Mouse (Mus musculus): ENCODE measurements around the gene Rtkn2. TPM values are rescaled to one million over a fixed set of nuclear protein-coding genes. Genes with fewer than 3 reads are reported as not detected.
"Not testable (repeated sequence)": the region's sequence is repeated elsewhere in the genome, so short reads cannot be mapped to it uniquely, and the experiment has no call there.

Gene Rtkn2
- total and polyA plus RNA-seq, 3 experiments = 1.1 to 1.3 TPM; not detected in 1

DNA sequence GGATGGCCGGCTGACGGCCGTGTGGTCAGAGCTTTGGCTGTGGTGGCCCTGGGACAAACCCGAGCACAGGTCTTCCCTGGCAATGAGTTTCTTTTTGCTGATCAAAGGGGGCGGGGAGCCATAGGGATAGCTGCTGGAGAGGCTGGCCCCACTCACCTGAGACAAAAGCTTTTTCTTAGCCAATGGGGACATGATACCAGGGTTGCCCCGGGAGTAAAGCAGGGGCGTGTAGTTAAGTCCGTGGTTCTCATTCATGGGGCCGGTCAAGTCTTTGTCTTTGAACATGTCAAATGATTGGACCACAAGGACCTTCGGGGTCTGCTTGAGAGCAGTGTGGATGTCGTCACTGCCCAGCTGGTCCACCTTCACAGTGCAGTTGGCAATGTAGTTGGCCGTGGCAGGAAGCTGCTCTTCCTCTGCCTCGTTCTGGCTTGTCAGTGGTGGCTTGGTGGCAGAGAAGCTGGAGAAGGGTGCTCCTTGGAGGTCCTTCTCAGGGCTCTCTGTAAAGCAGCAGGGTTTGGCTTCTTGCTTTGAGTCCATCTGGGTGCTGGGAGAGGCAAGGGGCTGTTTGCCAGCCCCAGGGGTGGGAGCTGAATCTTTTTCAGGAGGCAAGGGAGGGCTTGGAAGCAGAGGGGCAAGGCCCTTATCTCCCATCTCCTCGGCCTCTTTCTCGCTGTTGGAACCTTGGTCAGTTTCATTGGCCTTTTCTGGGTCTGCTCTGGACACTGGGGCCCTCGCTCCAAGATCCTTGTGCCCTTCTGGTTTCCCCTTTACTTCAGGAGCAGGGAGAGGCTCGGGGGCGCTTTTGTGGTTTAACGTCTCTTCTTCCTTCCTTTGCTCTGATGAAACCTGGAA is 118.7 kb downstream of the Rtkn2 start:
- DNase-seq (ENCODE audit: low read depth, low spot score) = no peak
- Histone ChIP-seq H3K36me3 (ENCODE audit: control insufficient read depth in 1 of 2, insufficient read depth in 2 of 2, low read length in 2 of 2) (no peaks in the 10 kb centered on the region), H3K27ac (ENCODE audit: control insufficient read depth, low read depth, low read length) (no peak overlapping the region), H3K9ac (ENCODE audit: control insufficient read depth, low read depth, low read length, poor library complexity, severe bottlenecking) (no peak overlapping the region), H3K4me3 (ENCODE audit: control insufficient read depth in 1 of 2, insufficient read depth in 1 of 2, low read depth in 2 of 2, low read length in 2 of 2) (no peak overlapping the region), H3K9me3 (replicated peaks; ENCODE audit: insufficient read depth, low read length) (no peaks in the 10 kb centered on the region), H3K27me3 (ENCODE audit: control insufficient read depth in 1 of 2, insufficient read depth in 2 of 2, low read length in 2 of 2) (no peaks in the 10 kb centered on the region; a peak in 1 of 4 replicates), H3K79me2 (ENCODE audit: control insufficient read depth, insufficient read depth, low read length, poor library complexity) (no peaks in the 10 kb centered on the region), H3K4me1 (ENCODE audit: control insufficient read depth in 1 of 2, insufficient read depth in 2 of 2, low read length in 2 of 2) (no peaks in the 10 kb centered on the region)
- TF ChIP-seq POLR2AphosphoS2 (IDR thresholded peaks at IDR 0.05; ENCODE audit: low read length) = no peak
- TF ChIP-seq MXI1 (IDR thresholded peaks at IDR 0.05; ENCODE audit: low read depth, low read length) = no peak
- TF ChIP-seq ZNF384 (IDR thresholded peaks at IDR 0.05; ENCODE audit: low read depth, low read length) = no peak
- no peak for TF ChIP-seq POLR2AphosphoS5 (IDR thresholded peaks at IDR 0.05; ENCODE audit: borderline replicate concordance, low read depth, low read length)
- no peak for TF ChIP-seq USF1 (IDR thresholded peaks at IDR 0.05; ENCODE audit: low read depth, low read length)
- no peak for TF ChIP-seq UBTF (IDR thresholded peaks at IDR 0.05; ENCODE audit: borderline replicate concordance, insufficient read depth, low read depth, low read length)
- no peak for TF ChIP-seq TAL1 (IDR thresholded peaks at IDR 0.05; ENCODE audit: low read length)
- TF ChIP-seq MAZ (IDR thresholded peaks at IDR 0.05; ENCODE audit: low read depth, low read length) = no peak
- TF ChIP-seq ELF1 (IDR thresholded peaks at IDR 0.05; ENCODE audit: low read depth, low read length) = no peak
- no peak for TF ChIP-seq KAT2A (conservative IDR thresholded peaks at IDR 0.05; ENCODE audit: low read depth, low read length)
- TF ChIP-seq RAD21 (IDR thresholded peaks at IDR 0.05; ENCODE audit: low read depth, low read length) = no peak
- TF ChIP-seq MAX (IDR thresholded peaks at IDR 0.05; ENCODE audit: low read length) = no peak
- TF ChIP-seq RCOR1 (IDR thresholded peaks at IDR 0.05; ENCODE audit: low read depth, low read length) = no peak

DNA sequence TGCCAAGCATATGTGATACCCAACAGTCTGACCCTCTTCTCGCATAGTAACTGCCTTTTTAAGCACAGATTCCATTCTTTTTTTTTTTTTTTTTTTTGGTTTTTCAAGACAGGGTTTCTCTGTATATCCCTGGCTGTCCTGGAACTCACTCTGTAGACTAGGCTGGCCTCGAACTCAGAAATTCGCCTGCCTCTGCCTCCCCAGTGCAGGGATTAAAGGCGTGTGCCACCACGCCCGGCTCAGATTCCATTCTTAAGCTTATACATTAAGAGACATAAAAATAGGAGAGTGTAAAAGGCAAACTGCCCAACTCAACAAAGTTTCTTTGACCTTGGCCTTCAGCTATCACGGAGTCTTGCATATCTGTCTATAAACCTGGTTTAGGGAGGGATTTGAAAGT is 120.4 kb downstream of the Rtkn2 start:
- not testable (repeated sequence) for H3K36me3 ChIP-seq (ENCODE audit: control insufficient read depth in 1 of 2, insufficient read depth in 2 of 2, low read length in 2 of 2); H3K4me1 ChIP-seq (ENCODE audit: control insufficient read depth in 1 of 2, insufficient read depth in 2 of 2, low read length in 2 of 2); H3K9me3 ChIP-seq (replicated peaks; ENCODE audit: insufficient read depth, low read length)

DNA sequence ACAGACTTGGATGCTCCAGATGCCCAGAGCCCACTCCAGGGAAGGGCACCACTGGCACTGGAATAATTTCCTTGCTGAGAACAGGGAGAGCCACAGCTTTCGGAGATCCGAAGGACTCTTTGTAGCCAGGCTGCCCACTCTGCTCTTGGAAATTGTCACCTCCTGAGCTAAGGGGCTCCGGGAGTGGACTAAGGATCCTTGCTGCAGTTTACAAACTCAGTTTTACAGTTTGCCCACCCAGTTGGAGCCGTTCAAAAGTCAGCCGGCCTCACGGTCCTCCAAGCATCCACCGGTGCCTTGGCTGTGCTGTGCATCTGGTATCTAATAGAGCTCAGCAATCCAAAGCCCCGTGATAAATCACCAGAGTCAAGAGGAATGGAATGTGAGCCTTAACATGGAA is 121.1 kb downstream of the Rtkn2 start:
- no peaks in the 10 kb centered on the region for H3K36me3 ChIP-seq (ENCODE audit: control insufficient read depth in 1 of 2, insufficient read depth in 2 of 2, low read length in 2 of 2)

More for the DNA sequence above, 120.4 kb downstream of the Rtkn2 start:
- H3K27ac ChIP-seq (ENCODE audit: control insufficient read depth, low read depth, low read length); DNase-seq (ENCODE audit: low read depth, low spot score); H3K9ac ChIP-seq (ENCODE audit: control insufficient read depth, low read depth, low read length, poor library complexity, severe bottlenecking); H3K27me3 ChIP-seq (ENCODE audit: control insufficient read depth in 1 of 2, insufficient read depth in 2 of 2, low read length in 2 of 2); H3K4me3 ChIP-seq (ENCODE audit: control insufficient read depth in 1 of 2, insufficient read depth in 1 of 2, low read depth in 2 of 2, low read length in 2 of 2); H3K79me2 ChIP-seq (ENCODE audit: control insufficient read depth, insufficient read depth, low read length, poor library complexity): not testable (repeated sequence)

More for the DNA sequence above, 121.1 kb downstream of the Rtkn2 start:
- no peak for DNase-seq (ENCODE audit: low read depth, low spot score)
- Histone ChIP-seq H3K4me1 (ENCODE audit: control insufficient read depth in 1 of 2, insufficient read depth in 2 of 2, low read length in 2 of 2) (no peaks in the 10 kb centered on the region; a peak in 1 of 4 replicates), H3K27ac (ENCODE audit: control insufficient read depth, low read depth, low read length) (no peak overlapping the region), H3K9ac (ENCODE audit: control insufficient read depth, low read depth, low read length, poor library complexity, severe bottlenecking) (no peak overlapping the region), H3K79me2 (ENCODE audit: control insufficient read depth, insufficient read depth, low read length, poor library complexity) (no peaks in the 10 kb centered on the region), H3K4me3 (ENCODE audit: control insufficient read depth in 1 of 2, insufficient read depth in 1 of 2, low read depth in 2 of 2, low read length in 2 of 2) (no peak overlapping the region), H3K27me3 (ENCODE audit: control insufficient read depth in 1 of 2, insufficient read depth in 2 of 2, low read length in 2 of 2) (no peaks in the 10 kb centered on the region; a peak in 1 of 4 replicates), H3K9me3 (replicated peaks; ENCODE audit: insufficient read depth, low read length) (no peaks in the 10 kb centered on the region)
- no peak for TF ChIP-seq BHLHE40 (IDR thresholded peaks at IDR 0.05; ENCODE audit: borderline replicate concordance, low read depth, low read length)
- no peak for TF ChIP-seq RAD21 (IDR thresholded peaks at IDR 0.05; ENCODE audit: low read depth, low read length)
